Mouse (Mus musculus) layer of hippocampus, postnatal 25 days (tissue): ENCODE results near the gene Slc20a1. TPM values are rescaled to one million over a fixed set of nuclear protein-coding genes. Genes with fewer than 3 reads are reported as not detected.

Source experiments
- DNase-seq, 2 experiments: peaks; one replicate each; pipeline ENCODE4 v3.0.0; 2022; ENCODE audit warnings: mixed read lengths in 2 of 2, low spot score in 1 of 2; ENCODE audit errors: extremely low spot score in 1 of 2
- total RNA-seq, 2 experiments: library from RNA; stranded (reverse); gene quantifications; 2 replicates each; pipeline ENCODE4 v1.2.3; 2021

Slc20a1 gene
- total RNA-seq, 2 experiments from 2014 or later = 97.2 to 112 TPM

DNA sequence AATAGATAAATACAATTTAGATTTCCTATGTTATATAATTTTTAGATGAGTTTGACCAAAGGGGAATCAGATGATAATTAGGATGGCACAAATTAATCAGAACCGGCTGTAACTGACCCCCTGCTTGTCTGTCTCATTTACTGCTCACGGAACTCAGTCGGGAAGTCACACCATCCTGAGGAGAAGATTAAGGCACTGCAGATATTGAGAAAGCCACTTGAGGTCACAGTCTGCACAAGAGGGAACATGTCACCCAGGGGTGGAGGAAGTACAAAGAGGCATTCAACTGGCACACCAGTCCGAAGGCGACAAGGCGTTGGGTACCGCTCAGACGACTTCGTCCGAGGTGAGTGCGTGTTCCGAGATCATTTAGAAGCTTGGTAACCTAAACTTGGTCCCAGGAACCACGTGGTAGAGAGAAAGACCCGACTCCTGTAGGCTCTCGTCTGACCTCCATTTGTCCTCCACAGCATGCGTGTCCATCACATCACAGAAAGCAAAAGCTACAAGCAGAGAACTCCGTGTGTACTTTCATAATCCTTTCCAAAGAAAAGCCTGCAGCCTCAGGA is 26.8 kb downstream of the Slc20a1 start:
- DNase-seq = no peak

DNA sequence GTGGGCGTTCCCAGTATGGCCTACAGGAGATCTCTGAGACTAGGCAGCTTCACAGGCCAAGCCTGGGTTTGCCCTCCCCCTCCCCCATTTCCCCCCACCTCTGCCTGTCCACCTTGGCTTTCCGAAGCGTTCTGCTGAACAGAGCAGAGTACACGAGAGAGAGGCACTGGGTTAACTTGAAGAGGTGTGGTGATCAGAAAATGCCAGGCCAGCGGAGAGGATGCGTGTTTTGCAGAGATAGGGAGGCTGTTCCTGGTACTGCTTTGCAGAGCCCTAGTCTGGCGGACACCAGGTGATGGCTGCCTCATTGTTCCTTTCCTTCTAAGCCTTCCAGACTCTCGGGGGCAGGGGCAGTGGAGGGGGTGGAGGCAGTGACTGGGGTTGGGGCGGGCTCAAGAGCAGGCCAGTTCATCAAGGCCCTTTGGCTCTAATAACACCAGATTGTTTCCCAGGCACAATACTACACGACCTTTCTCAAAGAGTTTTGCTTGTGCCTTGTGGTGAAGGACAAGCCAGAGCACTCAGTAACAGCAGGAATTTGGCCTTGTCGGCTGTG is 27.8 kb downstream of the Slc20a1 start:
- DNase-seq = no peak

- DNase-seq = no peak
These were observed 28.5 kb downstream of the Slc20a1 start for GRCm38 (mm10) chr2:129227011-129227529.

GRCm38 (mm10) chr2:129227709-129228108 is 29.1 kb downstream of the Slc20a1 start:
- no peak for DNase-seq

GRCm38 (mm10) chr2:129228571-129228970 is 30.0 kb downstream of the Slc20a1 start:
- DNase-seq = no peak

- DNase-seq = no peak
These were observed 30.8 kb downstream of the Slc20a1 start for GRCm38 (mm10) chr2:129229316-129229715.

DNA sequence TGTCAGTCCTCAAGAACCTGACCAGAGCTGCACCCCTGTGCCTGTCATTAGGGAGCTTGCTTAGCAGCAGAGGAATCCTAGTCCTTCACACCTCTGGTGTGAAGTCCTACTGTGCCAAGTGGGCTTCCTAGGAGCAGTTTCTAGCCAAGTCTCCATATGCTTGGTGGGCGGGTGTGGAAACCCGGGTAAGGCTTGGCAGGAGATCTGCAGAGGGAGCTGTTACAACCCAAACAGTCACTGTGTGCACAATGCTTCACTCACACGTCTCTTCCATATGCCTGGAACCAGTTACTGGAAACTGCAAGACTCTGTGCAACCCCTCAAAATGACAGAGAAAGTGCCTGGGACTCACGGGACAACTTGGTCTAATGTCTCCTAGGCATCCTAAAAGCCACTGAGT is 33.5 kb downstream of the Slc20a1 start:
- peak; percentile 48 to 60 for DNase-seq

- no peak for DNase-seq
These were observed 33.9 kb downstream of the Slc20a1 start for GRCm38 (mm10) chr2:129232484-129232883.

DNA sequence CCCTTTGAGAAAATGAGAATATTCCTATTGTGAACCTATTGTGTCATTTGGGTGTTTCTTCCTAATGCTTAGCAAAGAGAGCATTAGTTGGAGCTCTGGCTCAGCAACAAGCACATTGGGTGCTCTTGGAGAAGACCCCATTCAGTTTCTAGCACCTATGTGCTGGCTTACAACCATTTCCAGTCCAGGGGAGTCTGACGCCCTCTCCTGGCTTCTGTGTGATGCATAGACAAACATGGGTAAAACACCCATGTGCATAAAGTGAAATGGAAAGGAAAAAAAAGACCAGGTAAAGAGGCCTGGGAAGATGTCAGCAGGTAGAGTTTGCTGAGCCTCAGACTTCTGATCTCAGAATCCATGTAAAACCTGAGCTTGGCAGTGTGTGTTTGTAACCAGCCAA is 34.7 kb downstream of the Slc20a1 start:
- no peak for DNase-seq

DNA sequence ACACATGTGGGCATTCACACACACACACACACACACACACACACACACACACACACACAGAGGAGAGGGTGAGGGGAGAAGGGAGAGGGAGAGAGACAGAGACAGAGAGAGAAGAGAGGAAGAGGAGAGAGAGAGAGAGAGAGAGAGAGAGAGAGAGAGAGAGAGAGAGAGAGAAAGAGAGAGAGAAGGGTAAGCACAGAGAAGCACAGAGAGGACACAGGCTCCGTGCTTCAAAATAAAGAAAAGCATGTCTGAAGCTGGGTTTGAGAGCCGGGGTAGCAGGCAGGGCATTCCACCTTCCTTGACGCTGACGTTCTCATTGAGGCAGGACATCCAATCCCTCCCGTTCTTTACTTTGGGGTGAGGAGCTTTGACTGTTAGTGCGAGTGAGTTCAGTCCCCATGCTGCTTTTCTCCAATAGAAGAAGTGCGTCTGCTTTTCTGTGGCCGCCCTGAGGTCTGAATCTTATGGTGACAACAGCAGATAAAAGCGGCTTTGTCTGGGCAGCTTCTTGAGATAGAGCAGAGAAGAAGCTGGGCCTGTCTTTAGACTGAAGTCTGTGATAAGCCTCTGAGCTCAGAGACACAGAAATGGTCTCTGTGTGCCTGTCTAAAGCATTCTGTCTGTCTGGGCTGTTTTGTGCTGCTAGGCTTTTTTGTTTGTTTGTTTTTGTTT is 35.4 kb downstream of the Slc20a1 start:
- no peak for DNase-seq

DNA sequence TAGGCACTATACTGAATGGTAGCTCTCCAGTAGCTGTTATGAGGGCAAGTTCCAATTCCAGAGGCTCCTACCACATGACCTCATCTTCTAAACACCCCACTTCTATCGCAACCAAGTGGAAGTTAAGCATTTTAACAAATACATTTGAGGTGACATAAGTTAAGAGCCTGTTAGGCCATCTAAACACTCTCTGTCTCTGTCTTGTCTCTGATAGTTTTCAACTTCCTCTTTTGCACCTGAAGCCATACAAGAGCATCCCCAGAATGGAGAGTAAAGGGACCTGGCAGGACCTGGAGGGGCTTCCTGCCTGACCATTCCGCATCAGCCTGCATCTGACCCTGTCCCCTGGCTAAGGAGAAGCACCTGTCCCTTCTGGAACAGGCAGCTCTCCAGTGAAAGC is 36.2 kb downstream of the Slc20a1 start:
- DNase-seq = no peak

GRCm38 (mm10) chr2:129236526-129236925 is 38.0 kb downstream of the Slc20a1 start:
- no peak for DNase-seq

- no peak for DNase-seq
These were observed 42.3 kb downstream of the Slc20a1 start for GRCm38 (mm10) chr2:129240726-129241432.

GRCm38 (mm10) chr2:129241845-129242833 is 43.6 kb downstream of the Slc20a1 start:
- no peak for DNase-seq

GRCm38 (mm10) chr2:129243005-129243404 is 44.4 kb downstream of the Slc20a1 start:
- no peak for DNase-seq

DNA sequence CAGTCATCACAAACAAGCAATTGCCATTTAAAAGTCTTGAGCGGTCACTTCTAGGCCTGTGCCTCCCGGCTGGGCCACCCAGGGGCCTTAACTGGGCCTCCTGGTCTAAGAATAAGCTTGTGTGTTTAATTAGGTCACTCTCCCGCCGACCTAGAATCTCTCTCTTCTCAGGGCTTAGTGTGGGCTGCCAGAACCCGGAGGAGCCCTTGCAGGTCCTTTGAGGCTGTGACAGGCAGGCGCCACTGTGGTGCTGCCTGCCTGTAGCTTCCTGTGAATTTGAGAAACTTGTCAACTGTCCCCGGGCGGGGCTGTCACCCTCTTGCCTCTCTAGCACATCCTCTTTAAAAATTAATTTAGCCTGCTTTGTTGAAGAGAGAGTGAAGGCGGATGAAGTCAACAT is 45.2 kb downstream of the Slc20a1 start:
- DNase-seq = no peak

- no peak for DNase-seq
These were observed 46.0 kb downstream of the Slc20a1 start for GRCm38 (mm10) chr2:129244446-129245120.

- DNase-seq = no peak
These were observed 47.1 kb downstream of the Slc20a1 start for GRCm38 (mm10) chr2:129245618-129246017.

DNA sequence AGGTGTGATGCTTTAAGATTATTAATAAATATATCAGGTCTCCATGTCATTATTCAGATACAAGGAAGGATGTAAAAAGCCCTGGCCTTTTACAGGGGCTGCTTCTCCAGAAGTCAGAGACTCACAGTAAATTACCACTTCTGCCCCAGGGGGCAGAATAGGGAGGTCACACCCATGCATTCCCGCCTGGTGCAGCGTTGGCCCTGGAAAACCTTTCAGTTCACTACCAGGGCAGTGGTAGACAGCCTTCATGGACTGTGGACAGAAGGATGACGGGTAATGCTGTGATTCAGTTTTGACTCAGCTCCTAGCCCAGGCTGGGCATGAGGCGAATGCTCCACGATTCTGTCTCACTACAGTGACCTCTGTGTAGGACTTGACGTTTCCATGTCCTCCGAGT is 47.9 kb downstream of the Slc20a1 start:
- DNase-seq = no peak
